Mouse (Mus musculus) olfactory bulb, adult 2 months (tissue): ENCODE results near the gene Ptpn4.

Experiments used
- CTCF ChIP-seq: fragments of 200-500 bp; IDR thresholded peaks from 2 replicates; pipeline ENCODE4 v1.5.1; 2012; ENCODE audit warnings: low read depth, mild to moderate bottlenecking, low read length, moderate library complexity; ENCODE audit not compliant: insufficient read depth
- POLR2A ChIP-seq: fragments of 200-500 bp; IDR thresholded peaks from 2 replicates; pipeline ENCODE4 v1.6.1; 2012; ENCODE audit warnings: mild to moderate bottlenecking, low read depth, low read length, moderate library complexity; ENCODE audit not compliant: insufficient read depth

GRCm38 (mm10) chr1:119634746-119635145 is 202.7 kb downstream of the Ptpn4 start:
- TF ChIP-seq CTCF, result no peak
- TF ChIP-seq POLR2A, result no peak
